Mouse (Mus musculus) splenic B cell, adult 2 months (primary cell): ENCODE data around the gene Gm10563.
"Not testable (repeated sequence)": the region's sequence is repeated elsewhere in the genome, so short reads cannot be mapped to it uniquely, and the experiment has no call there.

Experiments used
- DNase-seq: peaks from one replicate; pipeline ENCODE4 v3.0.0-alpha.2; 2011; ENCODE audit warnings: low read depth, low spot score
- H3K27me3 ChIP-seq: 2 replicates; pipeline ENCODE4 v1.6.1; 2012; ENCODE audit warnings: mild to moderate bottlenecking, low read length, moderate library complexity, mixed read lengths; ENCODE audit not compliant: control insufficient read depth, poor library complexity, insufficient read depth, severe bottlenecking
- H3K36me3 ChIP-seq: 2 replicates; pipeline ENCODE4 v1.6.1; 2012; ENCODE audit warnings: mild to moderate bottlenecking, low read length, moderate library complexity, mixed read lengths; ENCODE audit not compliant: control insufficient read depth, poor library complexity, insufficient read depth, severe bottlenecking

The Gm10563 gene

DNA sequence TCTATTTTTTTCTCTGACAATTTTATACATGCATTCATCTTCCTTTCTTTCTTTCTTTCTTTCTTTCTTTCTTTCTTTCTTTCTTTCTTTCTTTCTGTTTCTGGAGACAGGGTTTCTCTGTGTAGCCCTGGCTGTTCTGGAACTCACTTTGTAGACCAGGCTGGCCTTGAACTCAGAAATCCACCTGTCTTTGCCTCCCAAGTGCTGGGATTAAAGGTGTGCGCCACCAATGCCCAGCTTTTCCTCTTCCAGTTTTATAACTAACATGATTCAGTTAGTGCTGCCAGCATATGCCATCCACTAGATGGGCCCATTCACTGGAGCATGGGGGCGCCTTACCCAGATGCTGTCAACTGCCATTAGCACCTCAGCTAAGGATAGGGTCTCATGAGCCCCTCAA lies at the start of gene Gm10563:
Gene Gm10563 (minus strand): TSS at position 101 of the 400 bp plus-strand sequence.
- H3K27me3 ChIP-seq, DNase-seq: not testable (repeated sequence)
- H3K36me3 ChIP-seq = peaks cover 26% of the 10 kb centered on the region

DNA sequence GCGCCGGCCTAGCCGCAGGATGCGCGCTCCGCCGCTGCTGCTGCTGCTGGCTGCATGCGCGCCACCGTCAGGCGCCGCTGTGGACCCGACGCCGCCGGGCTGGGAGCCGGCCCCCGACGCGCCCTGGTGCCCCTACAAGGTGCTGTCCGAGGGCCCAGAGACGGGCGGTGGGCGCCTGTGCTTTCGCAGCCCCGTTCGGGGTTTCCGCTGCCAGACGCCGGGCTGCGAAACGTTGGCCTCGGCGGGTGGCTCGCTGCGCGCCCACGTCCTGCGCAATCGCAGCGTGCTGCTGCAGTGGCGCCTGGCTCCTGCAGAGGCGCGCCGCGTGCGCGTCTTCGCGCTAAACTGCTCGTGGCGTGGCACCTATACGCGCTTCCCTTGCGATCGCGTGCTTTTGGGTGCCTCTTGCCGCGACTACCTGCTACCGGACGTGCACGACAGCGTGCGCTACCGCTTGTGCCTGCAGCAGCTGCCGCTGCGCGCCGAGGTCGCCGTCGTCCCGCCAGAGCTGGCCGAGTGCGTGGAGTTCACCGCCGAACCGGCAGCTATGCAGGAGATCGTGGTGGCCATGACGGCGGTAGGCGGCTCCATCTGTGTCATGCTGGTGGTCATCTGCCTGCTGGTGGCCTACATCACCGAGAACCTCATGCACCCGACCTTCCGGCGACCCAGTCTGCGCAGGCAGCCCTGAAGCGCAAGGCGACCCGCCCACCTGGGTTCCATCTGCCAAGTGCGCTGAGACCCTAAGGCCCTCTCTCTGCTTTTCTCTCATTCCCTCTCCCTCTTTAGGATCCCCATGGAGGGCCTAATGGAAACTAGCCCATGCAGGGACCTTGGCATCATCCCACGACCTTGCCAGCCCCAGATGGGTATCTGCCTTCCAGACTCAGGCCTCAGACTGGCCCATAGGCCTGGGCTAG lies 49.5 kb upstream of the Gm10563 start:
- H3K36me3 ChIP-seq = no peaks in the 10 kb centered on the region
- DNase-seq = peak; percentile 80
- no peaks in the 10 kb centered on the region for H3K27me3 ChIP-seq

DNA sequence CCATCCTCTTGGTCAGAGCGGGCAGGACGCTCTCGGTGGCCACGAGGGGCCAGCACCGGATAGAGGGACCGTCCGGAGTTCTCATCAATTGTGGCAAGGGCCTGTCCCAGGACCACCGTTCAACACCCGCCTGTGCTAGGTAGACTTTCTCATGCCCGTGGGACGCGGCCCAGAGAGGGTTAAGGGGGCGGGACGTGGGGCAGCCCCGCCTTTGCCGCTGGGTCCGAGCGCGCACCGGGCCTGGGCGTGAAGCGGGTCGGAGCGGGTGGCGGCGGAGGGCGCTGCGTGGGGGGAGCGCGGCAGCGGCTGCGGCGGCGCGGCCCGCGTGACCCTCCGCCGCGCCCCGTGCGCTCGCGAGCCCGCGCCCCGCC lies 48.9 kb upstream of the Gm10563 start, which contains the start of gene Fndc10:
Gene Fndc10 (plus strand): TSS at position 232 of the 371 bp plus-strand sequence.
- DNase-seq = no peak
- H3K36me3 ChIP-seq = no peaks in the 10 kb centered on the region
- H3K27me3 ChIP-seq = no peaks in the 10 kb centered on the region

DNA sequence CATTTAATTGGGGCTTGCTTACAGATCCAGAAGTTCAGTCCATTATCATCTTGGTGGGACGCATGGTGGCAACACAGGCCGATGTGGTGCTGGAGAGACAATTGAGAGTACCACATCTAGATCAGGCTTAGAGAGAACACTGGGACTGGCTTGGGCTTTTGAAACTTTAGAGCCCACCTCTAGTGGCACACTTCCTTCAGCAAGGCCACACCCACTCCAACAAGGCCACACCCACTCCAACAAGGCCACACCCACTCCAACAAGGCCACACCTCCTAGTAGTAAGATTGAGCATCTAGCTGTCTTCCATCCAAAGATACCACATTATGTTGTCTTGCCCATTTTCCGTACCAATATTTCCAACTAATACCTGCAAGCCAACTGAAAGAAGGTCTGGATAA lies 47.2 kb upstream of the Gm10563 start:
- DNase-seq = peak; percentile 24
- Histone ChIP-seq H3K27me3 (no peaks in the 10 kb centered on the region), H3K36me3 (no peaks in the 10 kb centered on the region)

DNA sequence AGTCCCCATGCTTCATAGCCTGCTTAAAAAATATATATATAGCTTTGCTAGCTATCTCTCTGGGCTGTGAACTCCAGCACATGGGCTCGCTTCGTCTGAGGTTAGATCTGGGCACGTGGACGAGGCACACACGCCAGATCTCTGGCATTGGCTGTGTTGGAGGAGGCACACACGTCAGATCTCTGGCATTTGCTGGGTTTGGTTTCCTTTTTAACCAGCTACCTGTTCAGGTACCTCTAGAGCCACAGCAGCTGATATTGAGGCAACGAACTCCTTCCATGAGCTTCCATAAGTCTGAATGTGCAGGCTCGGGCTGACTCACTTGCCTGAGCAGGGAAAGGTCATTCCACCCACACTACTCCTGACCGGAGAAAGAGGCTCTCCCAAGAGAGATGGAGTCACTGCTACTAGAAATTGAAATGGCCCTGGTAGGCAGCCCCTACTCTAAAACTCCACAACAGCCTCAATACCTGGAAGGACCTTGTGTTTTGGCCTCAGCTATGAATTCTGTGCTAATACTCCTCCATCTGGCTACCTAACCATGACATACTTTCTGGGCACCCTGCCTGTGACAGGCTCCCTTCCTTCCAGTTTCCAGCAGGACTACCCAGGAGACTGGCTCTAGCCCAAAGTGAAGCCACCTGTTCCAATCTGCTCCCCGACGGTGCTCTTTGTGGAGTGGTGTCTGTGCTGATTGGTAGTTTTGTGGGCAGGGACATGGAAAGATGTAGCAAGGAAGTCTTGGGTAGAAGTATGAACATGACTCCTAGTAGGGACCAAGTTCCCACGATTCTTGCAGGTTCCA lies 45.6 kb upstream of the Gm10563 start:
- DNase-seq = no peak
- Histone ChIP-seq H3K36me3 (no peaks in the 10 kb centered on the region), H3K27me3 (no peaks in the 10 kb centered on the region)

DNA sequence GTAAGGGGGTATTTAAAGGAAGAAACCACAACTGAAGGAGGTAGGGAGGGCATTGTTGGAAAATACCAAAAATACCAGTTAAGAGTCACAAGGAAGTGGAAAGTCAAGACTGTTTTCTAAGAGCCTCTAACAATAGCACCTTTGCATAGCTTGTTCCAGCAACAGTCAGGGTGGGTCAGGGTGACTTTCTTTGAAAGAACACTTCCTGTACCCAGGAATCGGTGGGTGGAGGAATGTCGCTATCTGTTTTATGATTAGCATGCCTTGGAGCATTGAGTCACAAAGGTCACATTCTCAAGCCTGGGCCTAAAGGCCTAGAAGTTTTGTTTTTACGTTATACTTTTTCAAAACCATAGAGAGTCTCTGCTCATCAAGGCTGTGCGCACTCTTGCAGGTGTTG lies 42.6 kb upstream of the Gm10563 start:
- H3K27me3 ChIP-seq, DNase-seq, H3K36me3 ChIP-seq: not testable (repeated sequence)

DNA sequence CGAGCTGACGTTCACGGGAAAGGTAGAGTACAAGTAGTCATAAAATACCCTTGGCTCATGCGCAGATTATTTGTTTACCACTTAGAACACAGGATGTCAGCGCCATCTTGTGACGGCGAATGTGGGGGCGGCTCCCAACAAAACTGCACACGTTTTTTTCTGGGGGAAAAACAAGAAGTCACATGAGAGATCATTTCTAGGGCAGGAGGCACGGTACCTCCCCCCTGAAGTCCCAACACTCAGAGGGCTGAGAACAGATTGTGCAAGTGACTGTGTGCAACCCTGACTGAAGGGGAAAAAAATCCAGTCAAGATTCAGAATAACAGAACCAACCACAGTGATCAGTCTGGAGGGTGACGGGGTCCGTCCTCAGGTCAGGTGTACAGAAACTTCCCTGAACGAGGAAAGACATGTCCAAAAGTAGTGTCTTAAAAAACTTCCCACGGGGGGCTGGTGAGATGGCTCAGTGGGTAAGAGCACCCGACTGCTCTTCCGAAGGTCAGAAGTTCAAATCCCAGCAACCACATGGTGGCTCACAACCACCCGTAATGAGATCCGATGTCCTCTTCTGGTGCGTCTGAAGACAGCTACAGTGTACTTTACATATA lies 38.6 kb upstream of the Gm10563 start:
- H3K27me3 ChIP-seq, H3K36me3 ChIP-seq, DNase-seq: not testable (repeated sequence)

DNA sequence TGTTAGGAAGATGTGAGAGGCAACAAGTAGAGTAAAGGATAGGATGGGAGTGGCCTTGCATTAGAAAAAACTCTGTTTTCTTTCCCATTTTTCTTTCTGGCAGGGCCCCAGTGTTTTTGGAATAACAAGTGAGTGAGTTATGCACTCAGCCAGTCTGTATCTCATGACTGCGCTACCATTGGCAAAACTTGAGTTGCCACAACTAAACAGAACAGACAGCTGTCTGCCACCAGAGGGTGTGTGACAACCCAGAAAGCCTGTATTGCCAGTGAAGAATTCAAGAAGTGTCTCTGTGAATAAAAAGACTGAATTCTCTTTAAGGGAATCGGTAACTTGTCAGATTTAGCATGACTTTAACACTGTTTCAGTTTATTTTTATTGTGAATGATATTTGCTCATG lies 30.8 kb upstream of the Gm10563 start:
- peak; percentile 54 for DNase-seq
- Histone ChIP-seq H3K27me3 (peaks cover 3% of the 10 kb centered on the region; the same call in 1 of the 2 replicates), H3K36me3 (no peaks in the 10 kb centered on the region)

DNA sequence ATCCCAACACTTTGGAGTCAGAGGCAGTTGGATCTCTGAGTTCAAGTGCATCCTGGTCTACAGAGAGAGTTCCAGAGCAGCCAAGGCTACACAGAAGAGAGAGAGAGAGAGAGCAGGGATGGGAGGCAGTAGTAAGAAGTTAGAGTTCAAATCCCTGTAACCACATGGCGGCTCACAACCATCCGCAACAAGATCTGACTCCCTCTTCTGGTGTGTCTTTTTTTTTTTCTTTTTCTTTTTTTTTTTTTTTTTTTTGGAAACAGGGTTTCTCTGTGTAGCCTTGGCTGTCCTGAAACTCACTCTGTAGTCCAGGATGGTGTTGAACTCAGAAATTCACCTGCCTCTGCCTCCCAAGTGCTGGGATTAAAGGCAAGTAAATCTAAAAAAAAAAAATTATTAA lies 26.9 kb upstream of the Gm10563 start:
- H3K36me3 ChIP-seq = no peaks in the 10 kb centered on the region
- no peak for DNase-seq
- H3K27me3 ChIP-seq = peaks cover 3% of the 10 kb centered on the region; the same call in 1 of the 2 replicates

DNA sequence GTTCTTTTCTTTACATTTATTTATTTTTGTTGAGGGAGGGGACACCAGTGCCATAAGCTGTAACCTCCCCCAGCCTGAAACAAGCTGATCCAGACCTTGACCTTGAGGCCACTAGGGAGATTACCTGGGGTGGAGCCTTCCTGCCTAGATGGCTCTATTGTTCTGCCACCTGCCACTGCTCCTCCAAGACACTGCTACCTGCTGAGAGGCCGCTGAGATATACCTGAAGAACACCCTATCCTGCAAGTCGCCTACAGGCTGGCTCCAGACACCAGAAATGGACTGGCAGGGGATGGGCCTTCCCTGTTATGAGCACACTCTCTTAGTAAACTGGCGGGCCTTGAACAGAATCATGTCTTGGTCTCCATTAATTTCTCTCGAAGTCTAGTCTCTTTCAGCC lies 25.0 kb upstream of the Gm10563 start:
- not testable (repeated sequence) for H3K27me3 ChIP-seq, DNase-seq, H3K36me3 ChIP-seq

DNA sequence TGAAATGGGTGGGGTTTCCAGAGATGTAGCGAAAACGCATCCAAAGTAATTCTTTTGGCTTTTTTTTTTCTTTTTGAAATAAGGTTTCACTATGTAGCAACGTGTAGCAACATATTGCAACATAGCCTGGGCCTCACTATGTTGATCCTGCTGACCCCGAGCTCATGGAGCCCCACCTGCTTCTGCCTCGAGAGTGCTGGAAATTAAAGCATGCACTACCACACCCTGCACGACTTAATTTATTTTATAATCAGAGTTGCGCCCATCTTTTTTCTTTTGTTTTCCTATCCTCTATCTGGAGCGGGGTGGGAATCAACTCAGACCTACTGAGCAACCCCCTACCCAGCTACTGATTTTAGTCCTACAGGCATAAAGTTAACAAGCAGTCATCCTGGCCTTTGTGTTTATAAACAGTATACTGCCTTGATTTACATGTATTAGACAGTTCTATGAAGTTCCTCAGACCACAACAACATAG lies 24.4 kb upstream of the Gm10563 start:
- peaks cover 3% of the 10 kb centered on the region; the same call in 1 of the 2 replicates for H3K27me3 ChIP-seq
- DNase-seq = no peak
- no peaks in the 10 kb centered on the region for H3K36me3 ChIP-seq

DNA sequence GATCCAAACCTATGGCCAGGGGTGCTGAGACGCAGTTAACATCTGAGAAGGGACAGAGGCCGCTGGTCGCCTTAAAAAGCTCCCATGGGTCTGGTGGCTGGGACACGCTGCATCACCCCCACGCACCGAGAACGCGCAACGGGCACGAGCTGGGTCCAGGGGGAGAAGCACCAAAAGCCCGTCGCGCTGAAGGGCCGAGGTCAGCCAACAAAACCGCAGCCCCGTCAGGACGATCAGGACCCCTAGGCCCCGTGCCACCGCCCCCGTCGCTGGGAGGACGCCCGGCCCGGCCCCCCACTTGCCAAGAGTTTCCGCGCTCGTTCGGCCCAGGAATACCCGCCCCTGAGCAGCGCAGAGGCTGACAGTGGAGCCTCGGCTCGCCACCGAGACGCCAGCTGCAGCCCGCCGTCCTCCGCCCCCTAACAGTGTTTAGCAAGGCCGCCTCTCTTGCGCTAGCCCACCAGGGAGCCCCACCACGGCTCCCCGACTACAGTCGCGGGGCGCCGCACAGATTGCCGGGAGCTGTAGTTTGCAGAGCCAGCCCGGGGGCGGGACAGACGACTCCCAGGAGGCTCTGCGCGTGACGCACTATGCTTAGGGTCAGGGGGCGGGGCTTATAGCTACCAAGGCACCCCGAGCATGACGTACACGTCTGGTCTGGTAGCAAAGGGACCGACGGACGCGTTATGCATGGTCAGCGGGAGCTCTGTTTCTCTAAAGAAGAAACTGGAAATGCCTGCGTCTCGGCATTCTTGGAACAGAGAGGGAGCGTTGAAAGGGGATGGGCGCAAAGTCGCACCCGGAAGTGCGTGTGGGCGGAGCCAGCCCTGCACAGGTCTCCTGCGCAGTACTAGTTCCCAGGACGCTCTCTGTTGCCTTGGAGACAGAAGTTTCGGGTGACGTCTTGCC lies 23.7 kb upstream of the Gm10563 start, which contains the start of gene Mib2:
Gene Mib2 (minus strand): TSS at position 510 of the 909 bp plus-strand sequence.
- peak; percentile 98 for DNase-seq
- Histone ChIP-seq H3K36me3 (no peaks in the 10 kb centered on the region), H3K27me3 (peaks cover 3% of the 10 kb centered on the region; the same call in 1 of the 2 replicates)

DNA sequence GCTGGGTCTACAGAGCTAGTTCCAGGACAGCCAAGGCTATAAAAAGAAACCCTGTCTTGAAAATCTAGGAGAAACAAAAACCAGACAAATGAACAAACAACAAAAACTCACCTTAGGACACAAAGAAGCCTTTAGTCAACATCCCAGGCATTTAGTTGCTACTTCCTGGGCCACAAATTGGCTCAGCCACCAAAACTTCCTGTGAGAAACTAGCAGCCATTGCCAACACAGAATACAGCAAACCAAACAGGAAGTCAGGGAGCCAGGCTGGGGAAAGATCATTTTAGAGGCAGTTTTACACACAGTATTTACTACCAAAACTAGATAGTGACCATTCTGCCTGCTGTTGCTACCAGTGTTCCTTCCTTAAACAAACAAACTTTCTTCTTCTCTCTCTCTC lies 21.7 kb upstream of the Gm10563 start:
- H3K27me3 ChIP-seq = peaks cover 3% of the 10 kb centered on the region; the same call in 1 of the 2 replicates
- no peaks in the 10 kb centered on the region for H3K36me3 ChIP-seq
- DNase-seq = no peak

DNA sequence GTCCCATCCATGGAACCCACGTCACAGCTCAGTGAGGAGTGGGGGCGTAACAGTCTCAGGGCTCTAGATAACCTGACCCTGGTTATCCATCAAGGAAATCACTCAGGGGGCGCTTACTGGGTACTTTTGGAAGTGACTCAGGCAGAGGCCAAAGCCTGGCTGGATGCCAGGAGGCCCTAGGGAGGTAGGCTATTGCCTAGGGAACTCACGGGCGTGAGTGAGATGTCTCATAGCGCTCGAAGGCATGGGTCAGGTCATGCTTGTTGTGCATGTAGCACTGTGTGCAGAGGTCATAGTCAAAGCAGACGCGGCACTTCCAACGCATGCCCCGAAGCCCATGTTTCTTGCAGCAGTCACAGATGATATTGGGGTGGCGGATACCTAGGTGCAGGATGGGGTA lies 15.4 kb upstream of the Gm10563 start:
- no peak for DNase-seq
- no peaks in the 10 kb centered on the region for H3K27me3 ChIP-seq
- H3K36me3 ChIP-seq = no peaks in the 10 kb centered on the region
